Mouse (Mus musculus) ES-E14 (cell line): ENCODE measurements at regions not wholly inside any gene's neighbourhood (a gene's known extent, or its start where the extent isn't known, plus 50 kb on each side); places are given as distances from the start of the nearest gene placed in this dataset.
A peak's percentile ranks its signal among the peaks of the same experiment; 100 is the strongest.

Experiments
- DNase-seq: peaks from one replicate; pipeline ENCODE4 v3.0.0-alpha.2; 2013; ENCODE audit warnings: low read depth, low spot score
- H3K27ac ChIP-seq: 2 replicates; pipeline ENCODE4 v1.5.1; 2012; ENCODE audit warnings: low read depth, mild to moderate bottlenecking, low read length, moderate library complexity, mixed read lengths; ENCODE audit not compliant: poor library complexity, insufficient read depth, severe bottlenecking
- H3K36me3 ChIP-seq: 2 replicates; pipeline ENCODE4 v1.6.1; 2012; ENCODE audit warnings: mild to moderate bottlenecking, low read length, moderate library complexity, mixed read lengths; ENCODE audit not compliant: control insufficient read depth, poor library complexity, insufficient read depth, severe bottlenecking
- H3K4me1 ChIP-seq, 2 experiments: fragments of 150-350 bp in 1 of 2; sonication (generic) in 1 of 2; 2 replicates each; pipeline ENCODE4 v1.6.1; 2012; ENCODE audit warnings: low read length in 2 of 2, mild to moderate bottlenecking in 1 of 2, mixed read lengths in 1 of 2; ENCODE audit not compliant: control insufficient read depth in 2 of 2, insufficient read depth in 2 of 2, poor library complexity in 1 of 2
- H3K4me3 ChIP-seq, 2 experiments: fragments of 150-350 bp in 1 of 2; sonication (generic) in 1 of 2; 2 replicates each; pipeline ENCODE4 v1.5.1; 2012; ENCODE audit warnings: low read length in 2 of 2, low read depth in 1 of 2, mild to moderate bottlenecking in 1 of 2, mixed read lengths in 1 of 2; ENCODE audit not compliant: insufficient read depth in 1 of 2, poor library complexity in 1 of 2, severe bottlenecking in 1 of 2
- H3K9ac ChIP-seq: 2 replicates; pipeline ENCODE4 v1.6.1; 2012; ENCODE audit warnings: low read depth, mild to moderate bottlenecking, low read length, mixed read lengths; ENCODE audit not compliant: poor library complexity, insufficient read depth, severe bottlenecking
- H3K9me3 ChIP-seq: fragments of 150-350 bp; sonication (generic); 2 replicates; pipeline ENCODE4 v1.6.1; 2012; ENCODE audit warnings: low read depth, mild to moderate bottlenecking, low read length; ENCODE audit not compliant: control insufficient read depth, insufficient read depth
- CHD2 ChIP-seq: IDR thresholded peaks from 2 replicates; pipeline ENCODE4 v1.6.1; 2014; ENCODE audit warnings: mild to moderate bottlenecking, low read depth, low read length, inconsistent platforms
- HCFC1 ChIP-seq: IDR thresholded peaks from 2 replicates; pipeline ENCODE4 v1.6.1; 2012; ENCODE audit warnings: low read length, inconsistent platforms, borderline replicate concordance; ENCODE audit not compliant: insufficient read depth
- MAFK ChIP-seq: IDR thresholded peaks from 2 replicates; pipeline ENCODE4 v1.6.1; 2014; ENCODE audit warnings: mild to moderate bottlenecking, low read depth, low read length, inconsistent platforms; ENCODE audit not compliant: insufficient read depth
- ZC3H11A ChIP-seq: IDR thresholded peaks from 2 replicates; pipeline ENCODE4 v1.6.1; 2012; ENCODE audit warnings: low read depth, mild to moderate bottlenecking, inconsistent platforms, low read length, borderline replicate concordance
- ZNF384 ChIP-seq: IDR thresholded peaks from 2 replicates; pipeline ENCODE4 v1.6.1; 2012; ENCODE audit warnings: low read depth, low read length, inconsistent platforms
- in situ Hi-C, 2 experiments: fragments of 600-800 bp; cut with MboI; formaldehyde crosslinking; loops; one replicate each; pipeline ENCODE4 v1.15.1; 2025; ENCODE audit warnings: low sequenced_read_pairs in 2 of 2, inconsistent platforms in 1 of 2; ENCODE audit not compliant: unreplicated experiment in 2 of 2

- peak; percentile 30 for DNase-seq
- Histone ChIP-seq H3K4me1 (no peaks in the 10 kb centered on the region), H3K9ac (no peak overlapping the region), H3K4me3 (no peak overlapping the region), H3K27ac (no peak overlapping the region), H3K9me3 (no peaks in the 10 kb centered on the region), H3K36me3 (no peaks in the 10 kb centered on the region)
- in situ Hi-C loops: no loop called here
- TF ChIP-seq HCFC1 (no peak), MAFK (no peak), ZC3H11A (no peak), CHD2 (no peak), ZNF384 (no peak)
These were observed 81.4 kb downstream of the Tfap2b start for GRCm38 (mm10) chr1:19290098-19290497.

DNA sequence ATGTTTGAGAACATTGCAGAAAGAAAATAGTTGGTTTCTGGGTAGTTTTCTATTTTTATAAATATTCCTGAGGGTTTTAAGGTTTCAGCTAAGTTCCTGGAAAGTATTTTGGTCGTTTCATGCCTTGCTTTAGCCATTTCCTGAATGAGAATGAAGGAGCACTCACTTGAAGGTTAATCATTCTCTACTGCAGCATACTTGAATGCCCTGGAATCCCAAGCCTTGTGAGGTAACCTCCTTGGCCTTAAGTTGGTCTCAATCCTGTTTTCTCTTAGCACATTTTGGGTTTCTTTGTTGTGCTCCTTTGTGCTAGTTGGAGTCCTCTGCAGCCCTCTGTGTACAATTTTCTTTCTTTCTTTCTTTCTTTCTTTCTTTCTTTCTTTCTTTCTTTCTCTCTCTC, 112.9 kb downstream of the Tfap2b start:
- TF ChIP-seq HCFC1: no peak
- TF ChIP-seq ZNF384: no peak
- no peak for TF ChIP-seq ZC3H11A
- no peak for TF ChIP-seq MAFK
- TF ChIP-seq CHD2: no peak
- H3K9me3 ChIP-seq: no peaks in the 10 kb centered on the region
- no peak overlapping the region for H3K9ac ChIP-seq
- no peaks in the 10 kb centered on the region for H3K36me3 ChIP-seq
- H3K27ac ChIP-seq: no peak overlapping the region
- H3K4me3 ChIP-seq: no peak overlapping the region
- in situ Hi-C loops: no loop called here
- H3K4me1 ChIP-seq: no peaks in the 10 kb centered on the region
- DNase-seq: no peak

DNA sequence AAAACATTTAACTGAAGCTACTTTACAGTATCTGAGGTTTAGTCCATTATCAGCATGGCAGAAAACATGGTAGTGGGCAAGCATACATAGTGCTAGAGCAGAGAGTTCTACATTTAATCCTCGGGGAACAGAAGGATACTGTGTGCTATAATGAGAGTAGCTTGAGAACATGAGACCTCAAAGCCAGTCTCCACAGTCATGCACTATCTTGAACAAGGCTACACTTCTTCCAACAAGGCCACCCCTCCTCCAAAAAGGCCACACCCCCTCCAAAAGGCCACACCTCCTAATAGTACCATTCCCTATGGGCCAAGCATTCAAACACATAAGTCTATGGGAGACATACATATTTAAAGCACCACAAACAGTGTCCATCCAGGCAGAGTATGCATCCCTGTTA, 127.3 kb downstream of the Tfap2b start:
- H3K36me3 ChIP-seq: no peaks in the 10 kb centered on the region
- TF ChIP-seq ZC3H11A (no peak), ZNF384 (no peak), CHD2 (no peak), MAFK (no peak), HCFC1 (no peak)

DNA sequence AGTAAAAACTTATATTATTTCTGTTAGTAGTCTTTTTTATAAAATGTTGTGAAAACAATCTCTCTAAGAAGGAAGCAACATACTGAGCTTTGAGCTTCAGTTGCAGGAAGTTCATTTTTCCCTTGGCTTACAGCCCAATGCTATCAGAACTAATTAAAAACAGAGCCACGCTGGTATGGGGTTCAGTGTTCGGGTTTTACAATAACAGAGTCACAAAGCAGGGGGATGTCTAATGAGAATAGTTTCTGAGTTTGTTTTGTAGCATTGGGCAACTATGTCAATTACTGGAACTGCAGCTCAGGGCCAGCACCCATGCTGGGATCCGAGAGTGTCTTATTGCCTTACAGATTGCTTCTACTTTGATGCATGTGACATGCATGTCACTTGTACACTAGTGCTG, 128.5 kb downstream of the Tfap2b start:
- no peak overlapping the region for H3K4me3 ChIP-seq
- H3K4me1 ChIP-seq: no peaks in the 10 kb centered on the region
- no peak for TF ChIP-seq ZNF384
- no peak for TF ChIP-seq HCFC1
- TF ChIP-seq MAFK: no peak
- no peak for TF ChIP-seq CHD2
- no peak for TF ChIP-seq ZC3H11A
- no peak overlapping the region for H3K9ac ChIP-seq
- H3K27ac ChIP-seq: no peak overlapping the region
- in situ Hi-C loops: no loop called here
- no peaks in the 10 kb centered on the region for H3K36me3 ChIP-seq
- no peaks in the 10 kb centered on the region for H3K9me3 ChIP-seq
- DNase-seq: no peak

More for the DNA sequence above, 127.3 kb downstream of the Tfap2b start:
- DNase-seq: no peak
- no peak overlapping the region for H3K4me3 ChIP-seq
- H3K9me3 ChIP-seq: no peaks in the 10 kb centered on the region
- H3K27ac ChIP-seq: no peak overlapping the region
- no peak overlapping the region for H3K9ac ChIP-seq
- H3K4me1 ChIP-seq: no peaks in the 10 kb centered on the region
- in situ Hi-C loops: no loop called here

DNA sequence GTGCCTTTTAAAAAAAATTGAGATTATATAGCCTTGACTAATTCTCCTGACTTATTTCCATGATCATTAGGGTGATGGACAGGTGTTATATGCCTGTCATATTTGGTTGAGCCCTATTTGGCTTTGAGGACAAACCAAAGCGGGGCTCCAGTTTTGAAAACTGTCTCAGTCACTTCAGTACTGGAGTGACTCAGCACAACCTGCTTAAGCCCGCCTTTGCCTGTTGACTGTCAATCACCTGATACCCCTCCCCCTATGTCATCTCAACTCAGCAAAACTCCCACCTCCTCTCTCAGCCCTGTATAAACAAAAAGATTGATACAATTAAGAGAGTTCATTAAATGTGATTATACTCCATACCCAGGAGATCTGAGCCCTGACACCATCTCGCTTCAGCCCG, 135.7 kb downstream of the Tfap2b start:
- Histone ChIP-seq H3K27ac (no peak overlapping the region), H3K36me3 (no peaks in the 10 kb centered on the region), H3K9ac (no peak overlapping the region), H3K4me3 (no peak overlapping the region), H3K9me3 (no peaks in the 10 kb centered on the region), H3K4me1 (no peaks in the 10 kb centered on the region; a peak in 1 of 4 replicates)
- TF ChIP-seq CHD2: no peak
- TF ChIP-seq ZC3H11A: no peak
- TF ChIP-seq MAFK: peak; percentile 93
- TF ChIP-seq ZNF384: no peak
- TF ChIP-seq HCFC1: no peak
- in situ Hi-C loops: no loop called here
- DNase-seq: no peak
